Mouse (Mus musculus): ENCODE results near the gene Runx2.

- TF ChIP-seq POLR2A (IDR thresholded peaks at IDR 0.05; ENCODE audit: borderline replicate concordance, low read depth, low read length) (no peak), CTCF (IDR thresholded peaks at IDR 0.05; ENCODE audit: low read depth, low read length) (no peak)
These were observed 163.0 kb downstream of the Runx2 start for GRCm38 (mm10) chr17:44651613-44652012.

Measured in bone marrow macrophage, adult 2 months (primary cell).